Mouse (Mus musculus): Measurements from ENCODE around the gene Adgrl4. TPM values are rescaled to one million over a fixed set of nuclear protein-coding genes. Genes with fewer than 3 reads are reported as not detected.

Adgrl4 gene
- polyA plus RNA-seq, 2 experiments, result 5.0 to 6.4 TPM

DNA sequence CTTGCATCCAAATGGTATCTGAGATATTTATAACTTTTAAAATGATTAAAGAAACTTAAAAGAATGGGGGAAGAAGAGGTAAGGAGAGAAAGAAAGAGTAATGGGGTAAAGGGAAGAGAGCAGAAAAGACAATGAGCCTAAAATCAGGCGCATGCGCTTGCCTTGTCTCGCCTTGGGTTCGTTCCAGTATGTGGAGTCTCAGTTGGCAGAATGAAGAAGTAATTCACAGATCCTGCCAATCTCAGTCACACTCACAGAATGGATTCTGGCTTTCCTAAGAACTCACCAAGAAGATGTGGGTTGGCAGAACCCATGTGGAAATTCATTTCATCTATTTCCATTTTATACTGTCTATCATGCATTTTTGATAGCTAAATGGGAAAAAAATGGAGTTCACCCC lies 26.2 kb upstream of the Adgrl4 start:
- Histone ChIP-seq H3K27ac (replicated peaks; ENCODE audit: low read depth, low read length) (no peak overlapping the region), H3K4me3 (replicated peaks; ENCODE audit: low read length) (no peak overlapping the region), H3K9ac (ENCODE audit: low read depth, low read length, severe bottlenecking) (no peak overlapping the region), H3K9me3 (ENCODE audit: control insufficient read depth, low read length) (no peaks in the 10 kb centered on the region), H3K4me2 (replicated peaks; ENCODE audit: low read depth, low read length, severe bottlenecking) (no peak overlapping the region), H3K4me1 (ENCODE audit: control insufficient read depth, insufficient read depth, low read length) (no peaks in the 10 kb centered on the region), H3K27me3 (ENCODE audit: control insufficient read depth, insufficient read depth, low read length) (no peaks in the 10 kb centered on the region), H3K36me3 (ENCODE audit: control insufficient read depth, insufficient read depth, low read length) (no peaks in the 10 kb centered on the region)
- WGBS, result 95% methylated on average over 4 of the region's 4 CpGs
- no peak for TF ChIP-seq POLR2A (IDR thresholded peaks at IDR 0.05; ENCODE audit: borderline replicate concordance, extremely low read depth, insufficient read depth, insufficient read length)
- DNase-seq (ENCODE audit: low spot score) (no peak), ATAC-seq (ENCODE audit: low FRiP score, low read depth) (no peak)

DNA sequence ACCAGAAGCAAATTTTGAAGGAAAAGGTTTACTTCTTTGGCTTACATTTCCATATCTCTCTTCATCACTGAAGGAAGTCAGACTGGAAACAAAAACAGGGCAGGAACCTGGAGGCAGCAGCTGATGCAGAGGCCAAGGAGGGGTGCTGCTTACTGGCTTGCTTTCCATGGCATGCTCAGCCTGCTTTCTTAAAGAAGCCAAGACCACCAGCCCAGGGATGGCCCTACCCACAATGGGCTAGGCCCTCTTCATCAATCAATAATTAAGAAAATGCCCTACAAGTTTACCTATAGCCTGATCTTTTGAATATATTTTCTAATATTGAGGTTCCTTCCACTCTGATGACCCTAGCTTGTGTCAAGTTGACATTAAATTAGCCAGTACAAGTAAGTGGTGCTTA lies 20.8 kb upstream of the Adgrl4 start:
- H3K9me3 ChIP-seq (ENCODE audit: control insufficient read depth, low read length), result no peaks in the 10 kb centered on the region
- no peak overlapping the region for H3K9ac ChIP-seq (ENCODE audit: low read depth, low read length, severe bottlenecking)
- no peaks in the 10 kb centered on the region for H3K4me1 ChIP-seq (ENCODE audit: control insufficient read depth, insufficient read depth, low read length)
- no peak overlapping the region for H3K4me2 ChIP-seq (replicated peaks; ENCODE audit: low read depth, low read length, severe bottlenecking)
- no peak overlapping the region for H3K27ac ChIP-seq (replicated peaks; ENCODE audit: low read depth, low read length)
- no peak for DNase-seq (ENCODE audit: low spot score)
- no peaks in the 10 kb centered on the region for H3K36me3 ChIP-seq (ENCODE audit: control insufficient read depth, insufficient read depth, low read length)
- H3K4me3 ChIP-seq (replicated peaks; ENCODE audit: low read length), result no peak overlapping the region
- no peak for TF ChIP-seq POLR2A (IDR thresholded peaks at IDR 0.05; ENCODE audit: borderline replicate concordance, extremely low read depth, insufficient read depth, insufficient read length)
- H3K27me3 ChIP-seq (ENCODE audit: control insufficient read depth, insufficient read depth, low read length), result no peaks in the 10 kb centered on the region
- ATAC-seq (ENCODE audit: low FRiP score, low read depth), result no peak

DNA sequence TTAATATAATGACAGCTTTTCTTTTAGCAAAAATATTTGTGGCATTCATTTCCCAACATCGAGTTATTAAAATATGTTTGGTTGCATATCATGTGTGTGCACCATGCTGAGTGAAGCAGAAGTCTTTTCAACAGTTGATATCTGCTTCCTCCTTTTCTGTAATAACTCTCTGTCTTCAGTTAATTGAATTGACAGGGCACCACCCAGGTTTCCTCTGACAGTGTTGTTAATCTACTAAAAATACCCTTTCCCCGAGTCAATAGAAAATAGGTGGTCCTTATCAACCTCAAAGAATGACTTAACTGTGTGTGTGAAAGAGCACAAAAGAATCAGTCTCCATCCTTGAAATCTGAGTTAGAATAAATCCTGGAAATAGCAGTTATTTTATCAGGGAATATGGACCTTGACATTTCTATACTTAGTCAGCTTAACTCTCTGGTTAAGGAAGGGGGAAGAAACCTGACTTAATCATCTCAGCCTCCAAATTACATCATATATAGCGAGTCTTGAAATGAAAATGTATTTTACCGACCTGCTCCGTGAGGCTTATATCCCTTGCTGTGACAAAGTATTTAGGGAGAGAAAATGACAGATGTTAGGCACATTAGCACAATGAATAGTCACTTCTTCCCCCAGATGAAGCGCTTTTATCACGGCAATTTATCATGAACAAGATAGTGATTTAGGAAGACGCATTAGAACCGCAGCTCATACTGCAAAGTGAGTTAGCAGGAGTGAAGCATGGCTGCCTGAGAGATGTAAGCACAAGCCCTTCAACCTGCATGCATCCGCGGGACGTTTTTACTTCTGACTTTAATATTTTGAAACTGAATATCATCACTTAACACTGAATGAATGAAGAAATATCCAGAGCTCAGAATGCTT lies 19.8 kb upstream of the Adgrl4 start:
- 79% methylated on average over 12 of the region's 12 CpGs for WGBS
- Histone ChIP-seq H3K4me1 (ENCODE audit: control insufficient read depth, insufficient read depth, low read length) (no peaks in the 10 kb centered on the region), H3K4me2 (replicated peaks; ENCODE audit: low read depth, low read length, severe bottlenecking) (no peak overlapping the region), H3K4me3 (replicated peaks; ENCODE audit: low read length) (no peak overlapping the region), H3K9me3 (ENCODE audit: control insufficient read depth, low read length) (no peaks in the 10 kb centered on the region), H3K36me3 (ENCODE audit: control insufficient read depth, insufficient read depth, low read length) (no peaks in the 10 kb centered on the region), H3K9ac (ENCODE audit: low read depth, low read length, severe bottlenecking) (no peak overlapping the region), H3K27ac (replicated peaks; ENCODE audit: low read depth, low read length) (no peak overlapping the region), H3K27me3 (ENCODE audit: control insufficient read depth, insufficient read depth, low read length) (no peaks in the 10 kb centered on the region)
- ATAC-seq (ENCODE audit: low FRiP score, low read depth) (no peak), DNase-seq (ENCODE audit: low spot score) (no peak)
- TF ChIP-seq POLR2A (IDR thresholded peaks at IDR 0.05; ENCODE audit: borderline replicate concordance, extremely low read depth, insufficient read depth, insufficient read length), result no peak

DNA sequence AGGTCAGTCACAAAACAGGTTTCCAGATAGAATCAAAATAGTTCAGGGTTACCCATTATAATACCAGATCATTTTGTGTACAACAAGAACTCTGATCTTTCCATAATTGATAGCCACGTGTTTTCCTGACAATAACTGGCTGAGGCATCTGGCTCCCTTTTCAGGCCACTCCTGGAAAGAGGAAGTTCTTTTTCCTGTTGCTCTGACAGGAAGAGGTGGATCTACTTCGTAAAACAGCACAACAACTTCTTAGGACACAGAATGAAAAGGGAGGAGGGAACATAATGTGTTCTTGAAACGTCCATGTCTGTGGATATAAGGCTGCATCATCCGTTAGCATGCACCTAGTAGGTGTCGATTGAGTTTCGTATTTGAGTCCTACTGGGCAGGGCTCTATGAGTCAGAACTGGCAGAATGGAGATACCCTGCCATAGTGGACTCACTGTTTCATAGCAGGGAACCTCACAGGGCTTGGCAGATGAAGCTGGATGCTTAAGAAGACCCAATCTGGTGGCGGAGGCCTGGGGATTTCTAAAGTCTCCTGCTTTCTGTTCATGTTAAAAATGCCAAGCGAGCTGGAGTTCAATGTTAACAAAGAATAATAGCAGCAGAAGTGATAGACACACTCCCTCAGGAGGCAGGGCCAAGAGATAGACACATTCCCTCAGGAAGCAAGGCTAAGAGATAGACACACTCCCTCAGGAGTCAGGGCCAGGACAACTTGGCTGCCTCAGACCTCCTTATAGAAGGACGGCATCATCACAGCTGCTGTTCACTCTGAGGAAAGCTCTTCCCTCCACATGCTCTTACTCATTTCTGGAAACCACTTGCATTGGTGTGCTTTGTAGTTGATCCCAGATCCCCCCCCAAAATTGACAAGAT lies 13.1 kb upstream of the Adgrl4 start:
- Histone ChIP-seq H3K4me1 (ENCODE audit: control insufficient read depth, insufficient read depth, low read length) (no peaks in the 10 kb centered on the region), H3K9me3 (ENCODE audit: control insufficient read depth, low read length) (no peaks in the 10 kb centered on the region), H3K9ac (ENCODE audit: low read depth, low read length, severe bottlenecking) (no peak overlapping the region), H3K36me3 (ENCODE audit: control insufficient read depth, insufficient read depth, low read length) (no peaks in the 10 kb centered on the region), H3K4me3 (replicated peaks; ENCODE audit: low read length) (no peak overlapping the region), H3K27me3 (ENCODE audit: control insufficient read depth, insufficient read depth, low read length) (no peaks in the 10 kb centered on the region), H3K4me2 (replicated peaks; ENCODE audit: low read depth, low read length, severe bottlenecking) (no peak overlapping the region), H3K27ac (replicated peaks; ENCODE audit: low read depth, low read length) (no peak overlapping the region)
- TF ChIP-seq POLR2A (IDR thresholded peaks at IDR 0.05; ENCODE audit: borderline replicate concordance, extremely low read depth, insufficient read depth, insufficient read length), result no peak
- ATAC-seq (ENCODE audit: low FRiP score, low read depth), result no peak
- DNase-seq (ENCODE audit: low spot score), result no peak
- 76% methylated on average over 9 of the region's 9 CpGs for WGBS

DNA sequence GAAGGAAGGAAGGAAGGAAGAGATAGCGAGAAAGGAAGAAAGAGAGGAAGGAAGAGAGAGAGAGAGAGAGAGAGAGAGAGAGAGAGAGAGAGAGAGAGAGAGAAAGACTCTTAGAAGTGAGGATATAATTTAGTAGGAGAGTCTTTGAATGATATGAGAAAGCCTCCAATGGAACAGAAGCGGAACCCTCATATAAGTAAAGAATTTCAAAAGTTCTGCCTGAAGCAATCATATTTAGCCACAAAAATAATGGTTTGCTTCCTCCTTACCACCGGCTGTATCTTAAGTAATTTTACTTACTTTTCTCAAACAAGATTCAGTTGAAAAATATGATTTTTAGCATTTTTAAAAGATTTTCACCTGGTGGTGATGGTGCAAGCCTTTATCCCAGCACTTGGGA lies 7.6 kb upstream of the Adgrl4 start:
- Histone ChIP-seq H3K4me2 (replicated peaks; ENCODE audit: low read depth, low read length, severe bottlenecking) (no peak overlapping the region), H3K4me1 (ENCODE audit: control insufficient read depth, insufficient read depth, low read length) (no peaks in the 10 kb centered on the region), H3K36me3 (ENCODE audit: control insufficient read depth, insufficient read depth, low read length) (no peaks in the 10 kb centered on the region), H3K4me3 (replicated peaks; ENCODE audit: low read length) (no peak overlapping the region), H3K9ac (ENCODE audit: low read depth, low read length, severe bottlenecking) (no peak overlapping the region), H3K9me3 (ENCODE audit: control insufficient read depth, low read length) (no peaks in the 10 kb centered on the region), H3K27ac (replicated peaks; ENCODE audit: low read depth, low read length) (no peak overlapping the region), H3K27me3 (ENCODE audit: control insufficient read depth, insufficient read depth, low read length) (no peaks in the 10 kb centered on the region)
- no peak for ATAC-seq (ENCODE audit: low FRiP score, low read depth)
- no peak for DNase-seq (ENCODE audit: low spot score)
- 85% methylated on average over 3 of the region's 3 CpGs for WGBS
- TF ChIP-seq POLR2A (IDR thresholded peaks at IDR 0.05; ENCODE audit: borderline replicate concordance, extremely low read depth, insufficient read depth, insufficient read length), result no peak
